Mouse (Mus musculus) heart, embryonic 12.5 days (tissue): ENCODE measurements around the gene Esr2. TPM values are rescaled to one million over a fixed set of nuclear protein-coding genes. Genes with fewer than 3 reads are reported as not detected.
"Not testable (repeated sequence)": the region's sequence is repeated elsewhere in the genome, so short reads cannot be mapped to it uniquely, and the experiment has no call there.

Source experiments
- ATAC-seq: fragments of 200-750 bp; cut with Nextera tagmentation; 2 replicates; pipeline ENCODE4 v1.8.0; 2017; ENCODE audit warnings: moderate TSS enrichment, moderate library complexity; ENCODE audit not compliant: insufficient number of reproducible peaks, low FRiP score
- H3K27ac ChIP-seq: fragments of 300-500 bp; sonication (generic); 2 replicates; pipeline ENCODE4 v1.5.1; 2016; ENCODE audit warnings: mild to moderate bottlenecking, moderate library complexity; ENCODE audit not compliant: poor library complexity, severe bottlenecking
- H3K27me3 ChIP-seq: fragments of 300-500 bp; sonication (generic); replicated peaks from 2 replicates; pipeline ENCODE4 v1.6.1; 2016; ENCODE audit warnings: mild to moderate bottlenecking, moderate library complexity
- H3K36me3 ChIP-seq: fragments of 300-500 bp; sonication (generic); 2 replicates; pipeline ENCODE4 v1.6.1; 2016; ENCODE audit warnings: mild to moderate bottlenecking, moderate library complexity
- H3K4me1 ChIP-seq: fragments of 300-500 bp; sonication (generic); replicated peaks from 2 replicates; pipeline ENCODE4 v1.6.1; 2016; ENCODE audit warnings: mild to moderate bottlenecking
- H3K4me2 ChIP-seq: fragments of 300-500 bp; sonication (generic); 2 replicates; pipeline ENCODE4 v1.6.1; 2016; ENCODE audit warnings: mild to moderate bottlenecking, moderate library complexity
- H3K4me3 ChIP-seq: fragments of 300-500 bp; sonication (generic); 2 replicates; pipeline ENCODE4 v1.5.1; 2016; ENCODE audit warnings: mild to moderate bottlenecking
- H3K9ac ChIP-seq: fragments of 300-500 bp; sonication (generic); 2 replicates; pipeline ENCODE4 v1.6.1; 2016; ENCODE audit warnings: mild to moderate bottlenecking, moderate library complexity
- H3K9me3 ChIP-seq: fragments of 300-500 bp; sonication (generic); replicated peaks from 2 replicates; pipeline ENCODE4 v1.6.1; 2016; ENCODE audit warnings: mild to moderate bottlenecking, moderate library complexity
- WGBS: fragments of 180-500 bp; shearing (Covaris S2); methylation state at CpG from one replicate; pipeline ENCODE4 v1.1.7; 2016; 5-methylcytosine and 5-hydroxymethylcytosine counted together
- polyA plus RNA-seq: library from polyadenylated mRNA; unstranded; fragments of >200 nt; fragmentation: Nextera tagmentation; extraction: Ambion mirVana; gene quantifications from 2 replicates; pipeline ENCODE4 v1.2.1, GENCODE M21; 2016

Gene Esr2
- 0.36 and 0.46 TPM in 2 replicates for polyA plus RNA-seq

DNA sequence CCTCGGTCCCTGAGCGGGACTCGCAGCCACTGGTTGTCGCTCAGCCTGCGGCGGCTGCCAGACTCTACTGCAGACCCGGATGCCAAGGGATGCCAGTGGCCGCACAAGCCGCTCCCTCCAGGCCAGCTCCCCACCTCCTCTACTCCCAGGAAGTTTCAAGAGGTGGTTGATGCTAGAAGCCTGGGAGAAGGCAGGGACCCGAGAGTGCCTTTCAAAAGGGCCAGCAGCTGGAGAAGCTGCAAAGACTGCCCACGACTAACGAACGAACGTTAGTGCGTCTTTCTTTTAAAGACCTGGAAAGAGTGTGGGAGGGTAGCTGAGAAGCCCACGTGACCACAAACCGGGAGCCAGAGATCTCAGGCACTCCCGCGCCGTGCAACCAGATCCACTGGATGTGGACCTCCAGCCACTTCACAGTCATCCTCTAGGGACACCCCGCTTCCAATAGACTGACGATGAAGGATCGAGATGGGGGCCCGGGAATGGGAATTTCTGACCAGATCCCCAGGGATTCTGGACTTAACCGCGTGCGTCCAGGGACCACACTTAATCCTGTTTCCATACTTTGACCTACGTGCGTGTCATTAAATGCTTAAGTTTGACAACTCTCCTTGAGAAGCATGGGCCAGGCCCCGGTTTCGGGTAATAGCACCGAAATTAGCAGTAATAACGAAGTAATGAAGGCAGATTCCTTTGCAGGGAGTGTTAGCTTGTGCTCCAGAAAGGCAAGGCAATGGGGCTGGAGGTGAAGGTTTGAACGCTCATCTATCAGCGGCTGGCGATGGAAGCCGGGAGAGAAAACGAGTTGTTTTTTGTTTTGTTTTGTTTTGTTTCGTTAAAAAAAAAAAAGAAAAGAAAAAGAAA is at the start of gene Esr2:
Esr2 (minus strand) TSS at position 260 of the 864 bp plus-strand sequence.
- Histone ChIP-seq H3K9ac (peak within 1 kb of the TSS; percentile 60), H3K4me3 (peak within 1 kb of the TSS; percentile 52), H3K4me2 (peak within 1 kb of the TSS; percentile 99), H3K36me3 (no peaks in the 10 kb centered on the region), H3K4me1 (no peaks in the 10 kb centered on the region), H3K9me3 (no peaks in the 10 kb centered on the region), H3K27me3 (0 out of 2 replicates have a peak, but pooled peaks cover 4% of the 10 kb centered on the region), H3K27ac (no peak within 1 kb of the TSS)
- WGBS = under 1% methylated on average over 39 of the region's 39 CpGs
- peak; percentile 51; the same call in 1 of the 2 replicates for ATAC-seq

DNA sequence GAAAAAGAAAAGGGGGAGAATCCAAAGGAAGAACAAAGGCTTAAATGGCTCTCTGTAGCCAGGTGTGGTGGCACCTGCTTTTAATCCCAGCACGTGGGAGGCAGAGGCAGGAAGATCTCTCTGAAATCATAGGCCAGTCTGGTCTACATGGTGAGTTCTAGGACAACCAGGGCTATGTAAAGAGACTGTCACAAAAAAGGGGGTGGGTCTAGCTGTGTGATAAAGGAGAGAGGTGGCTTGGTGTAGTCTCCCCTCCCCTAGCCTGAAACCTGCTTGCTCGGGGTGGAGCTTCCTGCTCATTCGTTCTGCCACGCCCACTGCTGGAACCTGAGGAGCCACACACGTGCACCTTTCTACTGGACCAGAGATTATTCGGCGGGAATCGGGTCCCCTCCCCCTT is 45.0 kb upstream of the Esr2 start:
- not testable (repeated sequence) for H3K4me2 ChIP-seq, H3K4me1 ChIP-seq, H3K27me3 ChIP-seq, H3K36me3 ChIP-seq, H3K27ac ChIP-seq, ATAC-seq, H3K9me3 ChIP-seq, H3K9ac ChIP-seq, H3K4me3 ChIP-seq
- WGBS = 56% methylated on average over 3 of the region's 8 CpGs

DNA sequence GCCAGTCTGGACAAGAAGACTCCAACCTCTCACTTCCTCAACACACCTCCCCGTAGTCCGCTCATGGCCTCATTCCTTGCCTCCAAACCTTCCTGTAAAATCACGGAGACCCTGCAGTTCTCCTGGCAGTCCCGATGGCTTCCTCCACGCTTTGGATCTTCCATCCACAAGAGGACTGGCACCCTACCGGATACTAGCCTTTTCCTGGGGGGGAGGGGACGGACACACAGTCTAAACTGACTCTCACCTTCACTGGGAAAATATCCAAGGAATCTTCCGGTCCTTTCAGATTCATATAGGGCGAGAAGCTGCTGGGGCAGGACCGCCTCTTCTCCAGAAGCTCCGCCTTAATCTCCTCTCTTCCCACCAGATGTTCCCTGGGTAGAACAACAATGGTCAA is 39.7 kb upstream of the Esr2 start:
- Histone ChIP-seq H3K4me2 (peak overlapping the region; percentile 40), H3K4me1 (peaks cover 19% of the 10 kb centered on the region)

DNA sequence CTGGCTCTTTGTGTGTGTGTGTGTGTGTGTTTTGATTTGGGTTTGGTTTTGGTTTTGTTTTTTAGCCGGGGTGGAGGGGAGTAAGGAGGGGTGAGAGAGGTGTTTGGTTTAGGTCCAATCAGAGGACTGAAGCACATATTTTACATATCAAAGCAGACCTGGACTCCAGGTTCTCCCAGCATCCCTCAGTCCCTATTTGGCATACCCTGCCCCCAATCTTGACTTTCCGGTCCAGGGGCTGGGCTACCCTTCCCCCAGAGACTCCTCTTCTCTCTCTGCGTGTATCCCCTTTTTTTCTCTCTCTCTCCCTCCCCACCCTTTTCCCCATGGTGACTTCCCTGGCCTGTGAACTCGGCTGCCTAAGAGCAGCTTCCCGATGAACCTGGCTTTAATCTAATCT is 38.1 kb upstream of the Esr2 start:
- WGBS = 10% methylated on average over 5 of the region's 5 CpGs
- H3K9ac ChIP-seq = no peak overlapping the region
- no peak overlapping the region for H3K4me3 ChIP-seq
- ATAC-seq = no peak
- no peak overlapping the region for H3K27ac ChIP-seq
- H3K36me3 ChIP-seq = no peaks in the 10 kb centered on the region
- H3K4me2 ChIP-seq = peak overlapping the region; percentile 41
- H3K4me1 ChIP-seq = peaks cover 19% of the 10 kb centered on the region
- no peaks in the 10 kb centered on the region for H3K27me3 ChIP-seq
- H3K9me3 ChIP-seq = no peaks in the 10 kb centered on the region

More for the DNA sequence above, 39.7 kb upstream of the Esr2 start:
- Histone ChIP-seq H3K9me3 (no peaks in the 10 kb centered on the region), H3K27me3 (no peaks in the 10 kb centered on the region), H3K9ac (no peak overlapping the region), H3K36me3 (no peaks in the 10 kb centered on the region), H3K4me3 (no peak overlapping the region), H3K27ac (no peak overlapping the region)
- peak; percentile 53; the same call in 1 of the 2 replicates for ATAC-seq
- WGBS = 47% methylated on average over 11 of the region's 11 CpGs

DNA sequence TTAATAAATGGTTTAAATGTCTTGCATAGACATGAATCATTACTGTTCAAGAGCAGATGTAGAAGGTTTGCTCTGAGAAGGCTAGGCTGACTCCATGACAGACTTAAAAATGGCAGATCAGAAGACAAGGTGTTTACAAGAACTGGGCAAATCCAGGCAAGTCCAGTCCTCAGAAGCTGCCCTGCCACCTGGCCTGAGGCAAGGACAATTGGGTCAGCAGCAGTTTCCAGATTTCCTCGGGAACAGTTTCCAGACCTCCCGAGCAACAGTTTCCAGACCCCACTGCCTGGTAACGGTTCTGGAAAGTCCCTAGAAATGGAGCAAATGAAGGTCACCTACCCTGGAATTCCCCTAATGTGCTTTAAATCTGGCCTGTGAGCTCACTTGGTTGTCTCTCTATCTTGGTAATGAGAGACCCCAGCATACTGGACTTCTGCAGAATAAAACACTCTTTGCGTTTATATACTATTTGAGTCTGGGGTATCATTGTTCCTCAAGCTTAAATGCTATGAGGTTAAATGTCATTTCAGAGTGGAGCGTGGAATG is 32.4 kb upstream of the Esr2 start:
- Histone ChIP-seq H3K4me2 (no peak overlapping the region), H3K9ac (no peak overlapping the region), H3K27me3 (no peaks in the 10 kb centered on the region), H3K9me3 (no peaks in the 10 kb centered on the region), H3K4me3 (no peak overlapping the region), H3K27ac (no peak overlapping the region), H3K36me3 (no peaks in the 10 kb centered on the region), H3K4me1 (no peaks in the 10 kb centered on the region)
- ATAC-seq = no peak
- 88% methylated on average over 5 of the region's 5 CpGs for WGBS

GRCm38 (mm10) chr12:76200326-76200725 is 23.3 kb upstream of the Esr2 start:
- Histone ChIP-seq H3K27me3 (peaks cover 2% of the 10 kb centered on the region; the same call in 1 of the 2 replicates), H3K27ac (no peak overlapping the region), H3K9me3 (no peaks in the 10 kb centered on the region), H3K9ac (no peak overlapping the region), H3K4me1 (no peaks in the 10 kb centered on the region), H3K4me2 (no peak overlapping the region), H3K36me3 (no peaks in the 10 kb centered on the region), H3K4me3 (no peak overlapping the region)
- WGBS = 65% methylated on average over 4 of the region's 4 CpGs
- ATAC-seq = no peak

- Histone ChIP-seq H3K4me3 (peak overlapping the region; percentile 18; the same call in 1 of the 2 replicates), H3K9ac (peak overlapping the region; percentile 54; the same call in 1 of the 2 replicates), H3K27me3 (peaks cover 5% of the 10 kb centered on the region; the same call in 1 of the 2 replicates), H3K4me2 (peak overlapping the region; percentile 90), H3K27ac (no peak overlapping the region), H3K4me1 (no peaks in the 10 kb centered on the region), H3K9me3 (no peaks in the 10 kb centered on the region), H3K36me3 (no peaks in the 10 kb centered on the region)
- no peak for ATAC-seq
- WGBS = 44% methylated on average over 8 of the region's 8 CpGs
Observed at GRCm38 (mm10) chr12:76197071-76197470, 20.0 kb upstream of the Esr2 start.

DNA sequence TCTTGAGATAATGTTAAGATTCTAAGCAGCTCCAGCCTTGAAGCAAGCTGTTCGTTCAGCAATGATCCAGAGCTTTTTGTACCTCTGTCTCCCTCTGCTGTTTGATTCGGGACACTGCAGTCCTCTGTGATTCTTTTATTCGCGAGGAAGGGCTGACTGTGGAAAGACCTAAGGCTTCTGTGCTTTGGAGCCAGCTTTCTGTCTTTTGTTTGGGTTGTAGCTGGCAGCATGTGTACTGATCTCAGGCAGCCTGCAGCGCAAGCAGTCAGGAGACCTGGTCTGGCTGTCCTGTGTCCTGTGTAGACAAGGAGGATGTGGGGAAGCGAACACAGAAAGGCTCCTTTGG is 19.6 kb upstream of the Esr2 start:
- Histone ChIP-seq H3K36me3 (no peaks in the 10 kb centered on the region), H3K9me3 (no peaks in the 10 kb centered on the region), H3K4me2 (peak overlapping the region; percentile 90), H3K4me1 (no peaks in the 10 kb centered on the region), H3K4me3 (peak overlapping the region; percentile 41), H3K27ac (no peak overlapping the region), H3K27me3 (peaks cover 5% of the 10 kb centered on the region; the same call in 1 of the 2 replicates), H3K9ac (peak overlapping the region; percentile 54; the same call in 1 of the 2 replicates)
- peak; percentile 46 for ATAC-seq
- 10% methylated on average over 6 of the region's 6 CpGs for WGBS

DNA sequence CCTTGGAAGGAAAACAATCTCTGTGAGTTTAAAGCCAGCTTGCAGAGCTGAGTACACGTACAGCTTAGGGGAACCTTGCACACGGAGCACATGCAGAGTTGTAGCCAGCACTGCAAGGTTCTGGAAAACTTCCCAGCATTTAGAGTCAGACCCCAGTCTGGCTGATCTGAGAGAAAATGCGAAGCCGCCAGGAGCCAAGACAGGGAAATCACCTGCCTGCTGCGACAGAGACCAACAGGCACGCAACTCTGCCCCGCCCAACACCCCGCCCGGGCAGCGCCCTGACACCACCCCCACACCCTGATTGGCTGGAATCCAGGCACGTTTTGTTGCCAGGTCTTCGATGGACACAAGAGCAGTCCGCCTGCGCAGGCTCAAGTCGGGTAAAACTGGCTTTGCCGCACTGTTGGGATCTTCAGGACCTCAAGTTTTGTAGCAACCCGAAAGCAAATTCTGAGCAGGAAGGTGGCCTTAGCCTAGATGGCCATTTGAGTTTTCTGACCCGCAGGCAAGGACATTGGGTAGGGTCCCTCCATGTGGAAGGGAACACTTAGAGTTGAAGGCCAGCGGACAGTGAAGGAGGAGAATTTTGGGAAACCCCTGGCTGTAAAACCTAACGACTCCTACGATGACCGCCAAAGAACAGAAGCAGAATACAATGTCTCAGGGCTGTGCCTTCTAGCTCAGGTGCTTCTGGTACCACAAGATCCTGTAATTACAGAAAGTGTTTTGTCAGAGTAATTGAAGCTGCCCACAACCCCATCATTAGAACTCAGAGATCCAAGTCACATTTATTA is 19.1 kb upstream of the Esr2 start:
- Histone ChIP-seq H3K27me3 (peaks cover 5% of the 10 kb centered on the region; the same call in 1 of the 2 replicates), H3K4me1 (no peaks in the 10 kb centered on the region), H3K9me3 (no peaks in the 10 kb centered on the region), H3K4me2 (peak overlapping the region; percentile 90), H3K9ac (peak overlapping the region; percentile 52), H3K27ac (0 out of 2 replicates have a peak overlapping the region, but pooled peaks have one; percentile 44), H3K4me3 (peak overlapping the region; percentile 41), H3K36me3 (no peaks in the 10 kb centered on the region)
- 2% methylated on average over 22 of the region's 22 CpGs for WGBS
- ATAC-seq = peak; percentile 88

DNA sequence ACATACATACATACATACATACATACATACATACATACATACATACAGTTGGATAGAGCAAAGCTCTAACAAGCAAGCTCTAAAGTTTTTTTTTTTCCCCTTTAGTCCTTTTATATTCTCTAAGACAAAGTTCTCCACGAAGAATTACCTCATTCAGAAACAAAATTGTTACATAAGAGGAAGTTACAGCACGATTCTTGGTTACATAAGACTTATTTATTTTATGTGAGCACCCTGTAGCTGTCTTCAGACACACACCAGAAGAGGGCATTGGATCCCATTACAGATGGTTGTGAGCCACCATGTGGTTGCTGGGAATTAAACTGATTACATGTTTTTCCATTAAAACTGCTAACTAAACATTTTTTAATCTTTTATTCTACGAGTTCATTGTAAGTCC is 17.5 kb upstream of the Esr2 start:
- peaks cover 5% of the 10 kb centered on the region; the same call in 1 of the 2 replicates for H3K27me3 ChIP-seq
- H3K36me3 ChIP-seq = no peaks in the 10 kb centered on the region
- H3K27ac ChIP-seq = no peak overlapping the region
- no peak overlapping the region for H3K9ac ChIP-seq
- H3K4me2 ChIP-seq = no peak overlapping the region
- no peak overlapping the region for H3K4me3 ChIP-seq
- ATAC-seq = no peak
- 65% methylated on average over 3 of the region's 3 CpGs for WGBS
- H3K9me3 ChIP-seq = no peaks in the 10 kb centered on the region; the same call in 1 of the 2 replicates
- H3K4me1 ChIP-seq = no peaks in the 10 kb centered on the region

- Histone ChIP-seq H3K27ac (no peak overlapping the region), H3K9me3 (no peaks in the 10 kb centered on the region; the same call in 1 of the 2 replicates), H3K4me1 (no peaks in the 10 kb centered on the region), H3K4me3 (no peak overlapping the region), H3K36me3 (no peaks in the 10 kb centered on the region), H3K4me2 (no peak overlapping the region), H3K27me3 (peaks cover 5% of the 10 kb centered on the region; the same call in 1 of the 2 replicates), H3K9ac (no peak overlapping the region)
- 44% methylated on average over 11 of the region's 11 CpGs for WGBS
- no peak for ATAC-seq
Observed at GRCm38 (mm10) chr12:76190940-76191339, 13.9 kb upstream of the Esr2 start.
